Mouse (Mus musculus): ENCODE data around the gene Ckap2. TPM values are rescaled to one million over a fixed set of nuclear protein-coding genes. Genes with fewer than 3 reads are reported as not detected.

Ckap2 gene
- polyA plus RNA-seq, 1 experiment from 2014 or later: 55.0 TPM

Other genes with a start within 250 kb of the Ckap2 start
- not detected in 2 replicates for gene Defb35, start 247.5 kb downstream of the Ckap2 start, polyA plus RNA-seq (2014; fragmentation: Nextera tagmentation; extraction: Ambion mirVana)
- not detected in 2 replicates for gene Defb13, start 239.1 kb downstream of the Ckap2 start, polyA plus RNA-seq (2014; fragmentation: Nextera tagmentation; extraction: Ambion mirVana)
- not detected in 2 replicates for gene Fam90a1a, start 227.1 kb downstream of the Ckap2 start, polyA plus RNA-seq (2014; fragmentation: Nextera tagmentation; extraction: Ambion mirVana)
- not detected in 2 replicates for gene Ccdc70, start 216.0 kb downstream of the Ckap2 start, polyA plus RNA-seq (2014; fragmentation: Nextera tagmentation; extraction: Ambion mirVana)
- 1.5 and 1.6 TPM in 2 replicates for gene Atp7b, start 125.5 kb downstream of the Ckap2 start, polyA plus RNA-seq (2014; fragmentation: Nextera tagmentation; extraction: Ambion mirVana)
- 34.2 and 35.3 TPM in 2 replicates for gene Alg11, start 125.1 kb downstream of the Ckap2 start, polyA plus RNA-seq (2014; fragmentation: Nextera tagmentation; extraction: Ambion mirVana)
- 0.15 TPM in 1 of 2 replicates, not detected in the other for gene Nek5, start 60.8 kb downstream of the Ckap2 start, polyA plus RNA-seq (2014; fragmentation: Nextera tagmentation; extraction: Ambion mirVana)
- gene Nek3, start 19.4 kb downstream of the Ckap2 start, polyA plus RNA-seq (2014; fragmentation: Nextera tagmentation; extraction: Ambion mirVana): 7.4 and 7.7 TPM in 2 replicates
- gene Vps36, start 7.0 kb upstream of the Ckap2 start, polyA plus RNA-seq (2014; fragmentation: Nextera tagmentation; extraction: Ambion mirVana): 42.6 and 43.4 TPM in 2 replicates
- gene Thsd1, start 41.5 kb upstream of the Ckap2 start, polyA plus RNA-seq (2014; fragmentation: Nextera tagmentation; extraction: Ambion mirVana): 10.2 and 12.8 TPM in 2 replicates
- gene Tpte, start 97.6 kb upstream of the Ckap2 start, polyA plus RNA-seq (2014; fragmentation: Nextera tagmentation; extraction: Ambion mirVana): not detected in 2 replicates
- gene Slc25a15, start 212.8 kb upstream of the Ckap2 start, polyA plus RNA-seq (2014; fragmentation: Nextera tagmentation; extraction: Ambion mirVana): 15.4 and 16.8 TPM in 2 replicates
- gene Mrps31, start 225.5 kb upstream of the Ckap2 start, polyA plus RNA-seq (2014; fragmentation: Nextera tagmentation; extraction: Ambion mirVana): 39.4 and 45.0 TPM in 2 replicates

All from neural tube, embryonic 11.5 days (tissue).